Mouse (Mus musculus): Measurements from ENCODE around the gene Atp2b4. TPM values are rescaled to one million over a fixed set of nuclear protein-coding genes. Genes with fewer than 3 reads are reported as not detected.

The Atp2b4 gene
- polyA plus RNA-seq, 1 experiment, result 4.9 TPM

- WGBS, result 61% methylated on average over 3 of the region's 3 CpGs
- H3K4me1 ChIP-seq (ENCODE audit: control insufficient read depth, insufficient read depth, low read length), result no peaks in the 10 kb centered on the region
- TF ChIP-seq CTCF (conservative IDR thresholded peaks at IDR 0.05; ENCODE audit: insufficient read depth, insufficient read length, low read depth, low read length) (no peak), POLR2A (IDR thresholded peaks at IDR 0.05; ENCODE audit: low read depth, low read length) (no peak)
- no peak overlapping the region for H3K4me3 ChIP-seq (ENCODE audit: insufficient read depth, low read depth, low read length)
- no peak for DNase-seq
- no peaks in the 10 kb centered on the region for H3K27me3 ChIP-seq (replicated peaks; ENCODE audit: control insufficient read depth, insufficient read depth, low read length)
- no peak overlapping the region for H3K27ac ChIP-seq (ENCODE audit: insufficient read depth, low read depth, low read length)
- H3K36me3 ChIP-seq (ENCODE audit: control insufficient read depth, insufficient read depth, low read length), result no peaks in the 10 kb centered on the region
These were observed 19.3 kb downstream of the Atp2b4 start for GRCm38 (mm10) chr1:133781531-133781930.

DNA sequence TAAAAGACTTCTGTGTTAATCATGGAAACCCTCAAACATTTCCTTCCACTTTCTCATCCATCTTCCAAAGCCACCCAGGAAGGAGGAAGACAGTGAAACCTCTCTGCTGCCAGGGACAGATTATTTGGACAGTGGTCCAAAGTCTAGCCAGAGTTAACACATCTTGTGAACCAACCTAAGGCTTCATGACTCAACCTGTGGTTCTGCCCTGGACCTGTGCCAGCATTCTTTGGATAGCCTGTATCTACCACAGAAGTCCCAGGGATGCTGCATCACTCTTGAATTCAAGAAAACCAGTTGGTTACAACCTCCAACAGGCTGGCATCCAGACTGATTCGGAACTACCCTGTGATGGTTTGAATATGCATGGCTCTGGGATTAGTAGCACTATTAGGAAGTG, 21.8 kb downstream of the Atp2b4 start:
- H3K36me3 ChIP-seq (ENCODE audit: control insufficient read depth, insufficient read depth, low read length), result no peaks in the 10 kb centered on the region
- H3K4me1 ChIP-seq (ENCODE audit: control insufficient read depth, insufficient read depth, low read length), result no peaks in the 10 kb centered on the region
- no peaks in the 10 kb centered on the region for H3K27me3 ChIP-seq (replicated peaks; ENCODE audit: control insufficient read depth, insufficient read depth, low read length)
- 100% methylated on average over 1 of the region's 1 CpGs for WGBS
- no peak for TF ChIP-seq CTCF (conservative IDR thresholded peaks at IDR 0.05; ENCODE audit: insufficient read depth, insufficient read length, low read depth, low read length)
- no peak for TF ChIP-seq POLR2A (IDR thresholded peaks at IDR 0.05; ENCODE audit: low read depth, low read length)
- DNase-seq, result peak; percentile 21
- no peak overlapping the region for H3K27ac ChIP-seq (ENCODE audit: insufficient read depth, low read depth, low read length)
- no peak overlapping the region for H3K4me3 ChIP-seq (ENCODE audit: insufficient read depth, low read depth, low read length)

DNA sequence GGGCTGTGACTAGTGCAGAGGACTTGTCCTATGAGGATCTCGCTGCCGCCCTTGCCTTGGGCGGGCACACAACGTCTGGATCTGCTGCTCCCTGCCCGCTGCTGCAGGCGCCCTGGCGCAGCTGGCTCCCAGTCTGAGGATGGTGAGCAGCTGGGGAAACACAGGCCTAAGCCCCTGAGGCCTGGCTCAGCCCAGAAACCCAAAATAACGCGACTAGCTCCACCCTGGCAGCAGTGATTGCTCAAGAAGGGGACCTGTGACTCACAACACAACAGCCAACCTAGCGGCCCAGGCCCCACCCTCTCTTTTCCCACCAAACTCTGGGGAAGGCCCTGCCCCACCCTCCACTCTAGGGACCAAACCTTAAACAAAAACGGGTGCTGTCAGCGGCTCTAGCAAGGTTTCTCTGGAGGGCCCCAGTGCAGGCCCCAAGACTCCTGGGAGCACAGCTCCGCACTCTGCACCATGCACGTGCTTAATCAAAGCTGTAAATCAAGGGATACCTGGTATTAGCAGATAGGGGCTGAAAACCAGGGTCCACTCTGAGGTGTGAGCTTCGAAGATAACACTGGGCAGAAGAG, 23.1 kb downstream of the Atp2b4 start:
- Histone ChIP-seq H3K4me3 (ENCODE audit: insufficient read depth, low read depth, low read length) (no peak overlapping the region), H3K4me1 (ENCODE audit: control insufficient read depth, insufficient read depth, low read length) (no peaks in the 10 kb centered on the region), H3K27me3 (replicated peaks; ENCODE audit: control insufficient read depth, insufficient read depth, low read length) (no peaks in the 10 kb centered on the region), H3K27ac (ENCODE audit: insufficient read depth, low read depth, low read length) (no peak overlapping the region), H3K36me3 (ENCODE audit: control insufficient read depth, insufficient read depth, low read length) (no peaks in the 10 kb centered on the region)
- TF ChIP-seq CTCF (conservative IDR thresholded peaks at IDR 0.05; ENCODE audit: insufficient read depth, insufficient read length, low read depth, low read length) (no peak), POLR2A (IDR thresholded peaks at IDR 0.05; ENCODE audit: low read depth, low read length) (no peak)
- no peak for DNase-seq
- WGBS, result 90% methylated on average over 15 of the region's 15 CpGs

GRCm38 (mm10) chr1:133772553-133772952, 28.3 kb downstream of the Atp2b4 start:
- no peak for DNase-seq
- Histone ChIP-seq H3K36me3 (ENCODE audit: control insufficient read depth, insufficient read depth, low read length) (no peaks in the 10 kb centered on the region), H3K27me3 (replicated peaks; ENCODE audit: control insufficient read depth, insufficient read depth, low read length) (no peaks in the 10 kb centered on the region), H3K4me1 (ENCODE audit: control insufficient read depth, insufficient read depth, low read length) (no peaks in the 10 kb centered on the region), H3K27ac (ENCODE audit: insufficient read depth, low read depth, low read length) (no peak overlapping the region), H3K4me3 (ENCODE audit: insufficient read depth, low read depth, low read length) (no peak overlapping the region)
- whole genome bisulfite sequencing, result 54% methylated on average over 9 of the region's 9 CpGs
- TF ChIP-seq CTCF (conservative IDR thresholded peaks at IDR 0.05; ENCODE audit: insufficient read depth, insufficient read length, low read depth, low read length) (no peak), POLR2A (IDR thresholded peaks at IDR 0.05; ENCODE audit: low read depth, low read length) (no peak)

DNA sequence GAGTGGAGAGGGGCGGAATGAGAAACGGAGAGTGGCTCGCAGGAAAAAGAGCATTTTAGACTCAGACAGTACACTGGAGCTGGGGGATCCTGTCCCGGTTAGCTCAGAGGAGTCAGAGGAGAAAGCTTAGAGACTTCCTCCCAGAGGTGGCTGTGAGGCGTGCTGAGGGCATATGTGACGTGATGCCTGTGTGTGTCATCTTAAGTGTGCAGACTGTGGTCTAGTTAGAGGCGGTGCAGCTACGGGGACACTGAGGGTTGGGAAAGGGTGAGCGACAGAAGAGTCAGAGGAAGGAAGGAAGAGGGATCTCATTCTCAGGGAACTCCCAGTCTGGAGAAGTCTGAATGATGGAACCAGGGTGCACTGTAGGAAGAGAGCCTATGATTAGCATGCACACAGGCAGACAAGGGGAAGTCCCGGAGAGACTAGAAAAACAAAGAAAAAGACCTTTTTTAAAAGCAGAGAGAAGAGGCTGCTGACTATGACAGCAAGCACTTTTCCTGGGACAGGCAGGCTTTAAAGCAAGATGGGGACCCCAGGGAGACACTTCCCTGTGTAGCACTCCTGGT, 28.9 kb downstream of the Atp2b4 start:
- H3K27ac ChIP-seq (ENCODE audit: insufficient read depth, low read depth, low read length), result no peak overlapping the region
- H3K4me3 ChIP-seq (ENCODE audit: insufficient read depth, low read depth, low read length), result no peak overlapping the region
- no peaks in the 10 kb centered on the region for H3K4me1 ChIP-seq (ENCODE audit: control insufficient read depth, insufficient read depth, low read length)
- WGBS, result 73% methylated on average over 10 of the region's 10 CpGs
- H3K27me3 ChIP-seq (replicated peaks; ENCODE audit: control insufficient read depth, insufficient read depth, low read length), result no peaks in the 10 kb centered on the region
- no peak for TF ChIP-seq POLR2A (IDR thresholded peaks at IDR 0.05; ENCODE audit: low read depth, low read length)
- no peak for TF ChIP-seq CTCF (conservative IDR thresholded peaks at IDR 0.05; ENCODE audit: insufficient read depth, insufficient read length, low read depth, low read length)
- no peaks in the 10 kb centered on the region for H3K36me3 ChIP-seq (ENCODE audit: control insufficient read depth, insufficient read depth, low read length)
- no peak for DNase-seq

DNA sequence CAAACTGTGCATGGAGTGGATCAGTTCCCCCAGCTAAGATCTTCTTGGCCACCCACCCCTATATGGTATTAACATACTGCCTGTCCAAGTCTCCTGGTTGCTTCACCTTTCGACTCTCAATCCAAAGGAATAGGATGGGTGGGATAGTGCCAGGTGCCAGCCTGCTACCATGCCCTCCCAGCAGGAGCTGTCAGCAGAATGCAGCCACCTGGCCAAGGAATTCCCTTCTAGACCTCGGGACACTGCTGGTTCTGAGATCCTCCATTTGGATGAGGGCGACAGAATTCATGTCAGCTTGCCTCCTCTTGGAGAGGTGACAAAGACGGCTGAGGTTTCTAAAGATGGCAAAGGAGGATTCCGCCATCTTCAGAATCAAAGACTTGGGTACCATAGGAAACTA, 32.8 kb downstream of the Atp2b4 start:
- 87% methylated on average over 5 of the region's 5 CpGs for WGBS
- H3K27me3 ChIP-seq (replicated peaks; ENCODE audit: control insufficient read depth, insufficient read depth, low read length), result no peaks in the 10 kb centered on the region
- no peak for TF ChIP-seq CTCF (conservative IDR thresholded peaks at IDR 0.05; ENCODE audit: insufficient read depth, insufficient read length, low read depth, low read length)
- TF ChIP-seq POLR2A (IDR thresholded peaks at IDR 0.05; ENCODE audit: low read depth, low read length), result no peak
- H3K27ac ChIP-seq (ENCODE audit: insufficient read depth, low read depth, low read length), result no peak overlapping the region
- DNase-seq, result no peak
- no peaks in the 10 kb centered on the region for H3K4me1 ChIP-seq (ENCODE audit: control insufficient read depth, insufficient read depth, low read length)
- no peaks in the 10 kb centered on the region for H3K36me3 ChIP-seq (ENCODE audit: control insufficient read depth, insufficient read depth, low read length)
- H3K4me3 ChIP-seq (ENCODE audit: insufficient read depth, low read depth, low read length), result no peak overlapping the region

- Histone ChIP-seq H3K4me1 (ENCODE audit: control insufficient read depth, insufficient read depth, low read length) (no peaks in the 10 kb centered on the region), H3K4me3 (ENCODE audit: insufficient read depth, low read depth, low read length) (no peak overlapping the region), H3K27ac (ENCODE audit: insufficient read depth, low read depth, low read length) (no peak overlapping the region), H3K27me3 (replicated peaks; ENCODE audit: control insufficient read depth, insufficient read depth, low read length) (no peaks in the 10 kb centered on the region), H3K36me3 (ENCODE audit: control insufficient read depth, insufficient read depth, low read length) (no peaks in the 10 kb centered on the region)
- WGBS, result 49% methylated on average over 11 of the region's 11 CpGs
- DNase-seq, result no peak
- TF ChIP-seq POLR2A (IDR thresholded peaks at IDR 0.05; ENCODE audit: low read depth, low read length), result no peak
These were observed 33.8 kb downstream of the Atp2b4 start for GRCm38 (mm10) chr1:133766901-133767529.

Measured in kidney, adult 2 months (tissue).